Mouse (Mus musculus): ENCODE results near the gene Gm20388. TPM values are rescaled to one million over a fixed set of nuclear protein-coding genes. Genes with fewer than 3 reads are reported as not detected.
A peak's percentile ranks its signal among the peaks of the same experiment; 100 is the strongest.

Gm20388 gene
- polyA plus RNA-seq, 1 experiment from 2014 or later, result not detected

GRCm38 (mm10) chr8:121598190-121598589, 1687.5 kb downstream of the Gm20388 start:
- no peaks in the 10 kb centered on the region for H3K27me3 ChIP-seq (ENCODE audit: control insufficient read depth, insufficient read depth, low read length)
- H3K4me2 ChIP-seq (replicated peaks; ENCODE audit: low read depth, low read length), result no peak overlapping the region
- no peak overlapping the region for H3K27ac ChIP-seq (ENCODE audit: low read depth, low read length)
- no peak overlapping the region for H3K9ac ChIP-seq (ENCODE audit: low read depth, low read length)
- H3K4me1 ChIP-seq (ENCODE audit: control insufficient read depth, insufficient read depth, low read length), result no peaks in the 10 kb centered on the region
- no peaks in the 10 kb centered on the region for H3K9me3 ChIP-seq (ENCODE audit: control insufficient read depth, low read length)
- WGBS, result 88% methylated on average over 7 of the region's 7 CpGs
- no peak overlapping the region for H3K4me3 ChIP-seq (ENCODE audit: low read length)
- H3K36me3 ChIP-seq (ENCODE audit: control insufficient read depth, insufficient read depth, low read length), result peaks cover 76% of the 10 kb centered on the region
- ATAC-seq (ENCODE audit: low FRiP score, low TSS enrichment), result no peak

- no peak overlapping the region for H3K9ac ChIP-seq (ENCODE audit: low read depth, low read length)
- H3K27me3 ChIP-seq (ENCODE audit: control insufficient read depth, insufficient read depth, low read length), result no peaks in the 10 kb centered on the region
- no peak overlapping the region for H3K4me2 ChIP-seq (replicated peaks; ENCODE audit: low read depth, low read length)
- H3K36me3 ChIP-seq (ENCODE audit: control insufficient read depth, insufficient read depth, low read length), result peaks cover 73% of the 10 kb centered on the region
- peak; percentile 75; the same call in 1 of the 2 replicates for ATAC-seq (ENCODE audit: low FRiP score, low TSS enrichment)
- no peak overlapping the region for H3K27ac ChIP-seq (ENCODE audit: low read depth, low read length)
- no peaks in the 10 kb centered on the region for H3K9me3 ChIP-seq (ENCODE audit: control insufficient read depth, low read length)
- WGBS, result 39% methylated on average over 7 of the region's 7 CpGs
- no peaks in the 10 kb centered on the region for H3K4me1 ChIP-seq (ENCODE audit: control insufficient read depth, insufficient read depth, low read length)
- H3K4me3 ChIP-seq (ENCODE audit: low read length), result no peak overlapping the region
Measured at GRCm38 (mm10) chr8:121598892-121599291, 1688.3 kb downstream of the Gm20388 start.

DNA sequence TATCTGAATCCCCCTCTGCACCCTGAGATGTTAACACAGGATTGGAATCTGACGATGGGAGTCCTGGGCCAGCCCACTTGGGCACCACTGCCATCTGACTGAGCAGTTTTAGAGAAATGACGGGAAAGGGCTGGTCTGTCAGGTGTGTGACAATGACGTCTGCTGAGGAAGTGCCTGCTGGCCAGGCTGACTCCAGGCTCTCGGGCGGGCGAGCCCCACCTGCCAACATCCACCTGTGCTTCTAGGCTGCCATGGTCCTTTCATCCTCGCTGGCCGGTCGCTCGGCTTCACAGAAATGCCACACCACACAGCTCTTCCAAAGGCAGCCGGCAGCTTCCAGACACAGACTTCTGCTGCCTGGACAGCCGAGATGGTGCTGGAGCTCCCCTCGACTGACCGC, 1689.2 kb downstream of the Gm20388 start:
- ATAC-seq (ENCODE audit: low FRiP score, low TSS enrichment), result no peak
- Histone ChIP-seq H3K4me2 (replicated peaks; ENCODE audit: low read depth, low read length) (no peak overlapping the region), H3K4me3 (ENCODE audit: low read length) (no peak overlapping the region), H3K27ac (ENCODE audit: low read depth, low read length) (no peak overlapping the region), H3K4me1 (ENCODE audit: control insufficient read depth, insufficient read depth, low read length) (no peaks in the 10 kb centered on the region), H3K27me3 (ENCODE audit: control insufficient read depth, insufficient read depth, low read length) (no peaks in the 10 kb centered on the region), H3K9ac (ENCODE audit: low read depth, low read length) (no peak overlapping the region), H3K9me3 (ENCODE audit: control insufficient read depth, low read length) (no peaks in the 10 kb centered on the region), H3K36me3 (ENCODE audit: control insufficient read depth, insufficient read depth, low read length) (peaks cover 73% of the 10 kb centered on the region)
- WGBS, result 84% methylated on average over 14 of the region's 14 CpGs

GRCm38 (mm10) chr8:121602411-121602810, 1691.8 kb downstream of the Gm20388 start:
- Histone ChIP-seq H3K4me2 (replicated peaks; ENCODE audit: low read depth, low read length) (no peak overlapping the region), H3K4me3 (ENCODE audit: low read length) (no peak overlapping the region), H3K9me3 (ENCODE audit: control insufficient read depth, low read length) (no peaks in the 10 kb centered on the region), H3K9ac (ENCODE audit: low read depth, low read length) (no peak overlapping the region), H3K36me3 (ENCODE audit: control insufficient read depth, insufficient read depth, low read length) (peaks cover 85% of the 10 kb centered on the region), H3K4me1 (ENCODE audit: control insufficient read depth, insufficient read depth, low read length) (no peaks in the 10 kb centered on the region), H3K27ac (ENCODE audit: low read depth, low read length) (no peak overlapping the region), H3K27me3 (ENCODE audit: control insufficient read depth, insufficient read depth, low read length) (no peaks in the 10 kb centered on the region)
- 97% methylated on average over 12 of the region's 12 CpGs for WGBS
- ATAC-seq (ENCODE audit: low FRiP score, low TSS enrichment), result no peak

- whole genome bisulfite sequencing, result 37% methylated on average over 3 of the region's 3 CpGs
- Histone ChIP-seq H3K9ac (ENCODE audit: low read depth, low read length) (no peak overlapping the region), H3K4me1 (ENCODE audit: control insufficient read depth, insufficient read depth, low read length) (no peaks in the 10 kb centered on the region), H3K27me3 (ENCODE audit: control insufficient read depth, insufficient read depth, low read length) (no peaks in the 10 kb centered on the region), H3K4me3 (ENCODE audit: low read length) (no peak overlapping the region), H3K9me3 (ENCODE audit: control insufficient read depth, low read length) (no peaks in the 10 kb centered on the region), H3K4me2 (replicated peaks; ENCODE audit: low read depth, low read length) (no peak overlapping the region), H3K36me3 (ENCODE audit: control insufficient read depth, insufficient read depth, low read length) (peaks cover 85% of the 10 kb centered on the region), H3K27ac (ENCODE audit: low read depth, low read length) (no peak overlapping the region)
- ATAC-seq (ENCODE audit: low FRiP score, low TSS enrichment), result 0 out of 2 replicates have a peak, but pooled peaks have one; percentile 39
Measured at GRCm38 (mm10) chr8:121602860-121603259, 1692.2 kb downstream of the Gm20388 start.

DNA sequence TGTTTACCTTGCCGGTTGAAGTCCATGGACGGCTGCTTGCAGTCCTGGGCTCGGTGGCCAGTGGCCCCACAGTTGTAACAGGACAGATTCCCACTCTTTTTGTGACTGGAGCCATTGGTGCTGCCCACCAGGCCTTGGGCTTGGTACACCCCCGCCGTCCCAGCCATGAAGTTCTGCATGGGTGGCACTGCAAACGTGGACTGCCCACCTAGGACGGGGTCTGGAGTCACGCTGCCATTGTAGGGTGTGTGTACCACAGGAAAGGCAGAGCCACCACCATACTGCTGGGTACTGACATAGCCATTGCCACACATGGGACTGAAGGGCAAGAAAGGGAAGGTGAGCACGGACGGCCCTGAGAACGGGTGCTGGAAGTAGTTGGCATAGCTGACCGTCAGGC, 1693.2 kb downstream of the Gm20388 start:
- Histone ChIP-seq H3K4me2 (replicated peaks; ENCODE audit: low read depth, low read length) (no peak overlapping the region), H3K36me3 (ENCODE audit: control insufficient read depth, insufficient read depth, low read length) (peaks cover 88% of the 10 kb centered on the region), H3K9ac (ENCODE audit: low read depth, low read length) (no peak overlapping the region), H3K27ac (ENCODE audit: low read depth, low read length) (no peak overlapping the region), H3K9me3 (ENCODE audit: control insufficient read depth, low read length) (no peaks in the 10 kb centered on the region), H3K27me3 (ENCODE audit: control insufficient read depth, insufficient read depth, low read length) (no peaks in the 10 kb centered on the region), H3K4me1 (ENCODE audit: control insufficient read depth, insufficient read depth, low read length) (no peaks in the 10 kb centered on the region), H3K4me3 (ENCODE audit: low read length) (no peak overlapping the region)
- no peak for ATAC-seq (ENCODE audit: low FRiP score, low TSS enrichment)
- 94% methylated on average over 12 of the region's 12 CpGs for WGBS

DNA sequence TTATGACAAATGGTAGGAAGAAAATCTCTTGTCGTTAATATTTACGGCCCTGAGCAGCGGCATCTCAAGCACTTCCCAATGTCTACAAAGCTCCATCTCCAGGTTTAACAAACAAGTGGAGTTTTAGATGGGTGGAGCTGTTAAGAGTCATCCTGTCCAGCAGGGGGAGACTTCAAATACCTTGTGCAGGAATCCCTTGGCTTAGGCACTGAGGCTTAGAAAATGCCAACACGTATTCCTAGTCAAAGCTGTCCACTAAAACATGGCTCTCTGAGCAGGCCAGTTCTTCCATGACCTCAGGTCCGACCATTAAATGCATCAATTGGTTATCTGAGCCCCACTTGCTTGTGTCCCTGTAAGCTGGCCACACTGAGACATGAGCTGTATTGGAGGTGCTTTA, 1697.0 kb downstream of the Gm20388 start:
- no peak overlapping the region for H3K4me3 ChIP-seq (ENCODE audit: low read length)
- ATAC-seq (ENCODE audit: low FRiP score, low TSS enrichment), result no peak
- no peaks in the 10 kb centered on the region for H3K4me1 ChIP-seq (ENCODE audit: control insufficient read depth, insufficient read depth, low read length)
- H3K36me3 ChIP-seq (ENCODE audit: control insufficient read depth, insufficient read depth, low read length), result peaks cover 80% of the 10 kb centered on the region
- no peak overlapping the region for H3K4me2 ChIP-seq (replicated peaks; ENCODE audit: low read depth, low read length)
- H3K27ac ChIP-seq (ENCODE audit: low read depth, low read length), result no peak overlapping the region
- no peaks in the 10 kb centered on the region for H3K9me3 ChIP-seq (ENCODE audit: control insufficient read depth, low read length)
- 84% methylated on average over 5 of the region's 5 CpGs for WGBS
- no peaks in the 10 kb centered on the region for H3K27me3 ChIP-seq (ENCODE audit: control insufficient read depth, insufficient read depth, low read length)
- H3K9ac ChIP-seq (ENCODE audit: low read depth, low read length), result no peak overlapping the region

- ATAC-seq (ENCODE audit: low FRiP score, low TSS enrichment), result no peak
- 88% methylated on average over 15 of the region's 15 CpGs for WGBS
Measured at GRCm38 (mm10) chr8:121609251-121609650, 1698.6 kb downstream of the Gm20388 start.

GRCm38 (mm10) chr8:121609916-121610315, 1699.3 kb downstream of the Gm20388 start:
- WGBS, result 92% methylated on average over 11 of the region's 11 CpGs
- H3K9ac ChIP-seq (ENCODE audit: low read depth, low read length), result no peak overlapping the region

More at GRCm38 (mm10) chr8:121609251-121609650, 1698.6 kb downstream of the Gm20388 start:
- H3K36me3 ChIP-seq (ENCODE audit: control insufficient read depth, insufficient read depth, low read length), result peaks cover 68% of the 10 kb centered on the region
- no peak overlapping the region for H3K9ac ChIP-seq (ENCODE audit: low read depth, low read length)
- no peak overlapping the region for H3K4me3 ChIP-seq (ENCODE audit: low read length)
- H3K27ac ChIP-seq (ENCODE audit: low read depth, low read length), result no peak overlapping the region
- H3K9me3 ChIP-seq (ENCODE audit: control insufficient read depth, low read length), result no peaks in the 10 kb centered on the region
- H3K4me1 ChIP-seq (ENCODE audit: control insufficient read depth, insufficient read depth, low read length), result no peaks in the 10 kb centered on the region
- no peak overlapping the region for H3K4me2 ChIP-seq (replicated peaks; ENCODE audit: low read depth, low read length)
- no peaks in the 10 kb centered on the region for H3K27me3 ChIP-seq (ENCODE audit: control insufficient read depth, insufficient read depth, low read length)

More at GRCm38 (mm10) chr8:121609916-121610315, 1699.3 kb downstream of the Gm20388 start:
- no peak for ATAC-seq (ENCODE audit: low FRiP score, low TSS enrichment)
- Histone ChIP-seq H3K4me2 (replicated peaks; ENCODE audit: low read depth, low read length) (no peak overlapping the region), H3K27me3 (ENCODE audit: control insufficient read depth, insufficient read depth, low read length) (no peaks in the 10 kb centered on the region), H3K27ac (ENCODE audit: low read depth, low read length) (no peak overlapping the region), H3K4me3 (ENCODE audit: low read length) (no peak overlapping the region), H3K9me3 (ENCODE audit: control insufficient read depth, low read length) (no peaks in the 10 kb centered on the region), H3K36me3 (ENCODE audit: control insufficient read depth, insufficient read depth, low read length) (peaks cover 62% of the 10 kb centered on the region), H3K4me1 (ENCODE audit: control insufficient read depth, insufficient read depth, low read length) (no peaks in the 10 kb centered on the region)
